Mouse (Mus musculus) lung, postnatal 36 days (tissue): ENCODE data around the gene Bach2.

Source experiments
- DNase-seq: peaks from one replicate; pipeline ENCODE4 v3.0.0; 2022; ENCODE audit warnings: mixed read lengths

The Bach2 gene

DNA sequence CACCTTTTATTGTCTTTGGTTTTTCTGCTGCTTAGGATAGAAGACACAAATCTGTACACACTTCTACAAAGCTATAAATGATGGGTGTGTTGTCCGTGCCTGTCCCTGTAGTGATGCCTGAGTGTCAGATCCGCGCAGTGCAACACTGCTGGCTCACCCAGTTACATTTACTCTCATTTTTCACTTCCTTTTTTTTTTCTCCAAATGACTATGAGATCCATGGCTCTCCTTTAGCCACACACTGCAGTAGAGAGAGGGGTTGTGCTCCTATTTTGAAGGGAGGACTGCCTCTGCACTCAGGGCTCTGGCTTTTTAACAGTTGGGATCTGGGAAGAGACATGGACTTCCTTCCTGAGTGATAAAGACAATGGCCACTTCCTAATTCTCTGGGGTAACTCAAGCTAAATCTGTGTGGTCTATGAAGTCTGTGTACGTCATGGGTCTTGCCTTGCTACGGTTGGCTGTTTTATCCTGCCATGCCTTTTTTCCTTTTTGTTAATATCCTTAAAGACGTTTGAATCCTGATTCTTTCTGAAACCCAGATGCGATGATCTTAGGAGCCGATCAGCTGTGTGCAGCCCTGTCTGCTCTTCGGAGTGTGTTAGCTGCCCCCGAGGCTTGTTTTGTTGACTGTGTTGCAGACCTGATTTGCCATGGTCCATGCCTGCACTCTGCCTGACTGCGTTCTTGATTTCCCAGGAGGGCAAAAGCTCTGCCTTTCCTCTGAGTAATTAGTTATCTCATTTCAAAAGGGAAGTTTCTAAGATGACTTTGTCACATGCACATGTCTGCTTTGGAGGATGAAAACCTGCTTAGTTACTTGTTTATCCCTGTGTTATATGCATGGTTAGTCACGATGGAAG, 120.2 kb downstream of the Bach2 start:
- peak; percentile 42 for DNase-seq

GRCm38 (mm10) chr4:32359634-32360033, 121.0 kb downstream of the Bach2 start:
- DNase-seq, result no peak

DNA sequence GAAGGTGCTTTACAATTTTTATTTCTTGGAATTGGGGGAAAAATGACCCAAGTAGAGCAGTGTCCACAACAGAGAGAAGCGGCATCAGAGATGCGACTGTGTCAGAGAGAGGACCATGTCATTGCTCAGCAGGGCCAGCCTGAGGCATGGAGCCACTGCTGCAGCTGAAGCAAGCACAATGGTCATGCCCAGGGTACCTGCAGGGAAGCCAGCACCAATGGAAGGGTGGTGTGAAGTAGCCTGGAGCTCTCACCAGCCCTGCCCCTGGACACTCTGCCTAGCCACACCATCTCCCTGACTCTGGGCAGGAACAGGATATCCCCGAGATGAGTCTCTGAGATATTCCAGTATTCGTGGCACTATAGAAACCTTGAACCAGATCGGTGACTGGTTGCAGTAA, 121.9 kb downstream of the Bach2 start:
- no peak for DNase-seq

GRCm38 (mm10) chr4:32363488-32363984, 124.9 kb downstream of the Bach2 start:
- DNase-seq, result peak; percentile 79

DNA sequence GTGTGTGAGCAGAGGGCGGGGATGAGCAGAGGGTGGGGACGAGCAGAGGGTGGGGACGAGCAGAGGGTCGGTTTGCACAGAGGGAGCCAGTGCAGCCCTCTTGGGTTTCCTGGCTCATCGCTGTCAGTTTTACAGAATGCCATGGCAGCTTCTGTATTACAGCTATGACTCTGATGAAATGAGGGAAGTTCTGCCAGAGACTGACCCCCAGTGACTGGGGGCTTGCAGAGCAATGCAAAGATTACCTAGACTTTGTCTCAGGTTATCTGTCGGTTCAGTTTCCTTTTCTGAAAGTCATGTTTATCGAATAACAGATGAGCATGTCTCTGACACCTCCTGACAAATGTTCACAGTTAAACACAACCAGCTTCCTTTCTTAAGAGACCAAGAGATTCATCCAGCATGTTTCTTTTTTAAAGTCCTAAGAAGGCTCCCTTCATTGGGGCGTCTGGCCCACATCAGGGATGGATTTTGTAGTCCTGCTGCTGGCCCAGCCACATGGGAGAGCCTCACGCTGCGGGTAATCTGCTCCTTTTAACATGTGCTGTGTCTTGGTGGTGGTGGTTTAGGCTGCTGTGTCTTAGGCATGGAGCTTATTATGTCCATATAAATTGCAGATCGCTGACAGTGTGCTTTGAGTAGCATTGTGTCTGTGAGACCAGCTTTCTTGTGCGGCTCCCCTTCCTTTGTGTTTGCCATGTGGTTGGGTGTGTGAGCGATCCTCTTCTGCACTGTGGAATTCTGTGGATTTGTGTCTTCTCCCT, 126.7 kb downstream of the Bach2 start:
- no peak for DNase-seq

DNA sequence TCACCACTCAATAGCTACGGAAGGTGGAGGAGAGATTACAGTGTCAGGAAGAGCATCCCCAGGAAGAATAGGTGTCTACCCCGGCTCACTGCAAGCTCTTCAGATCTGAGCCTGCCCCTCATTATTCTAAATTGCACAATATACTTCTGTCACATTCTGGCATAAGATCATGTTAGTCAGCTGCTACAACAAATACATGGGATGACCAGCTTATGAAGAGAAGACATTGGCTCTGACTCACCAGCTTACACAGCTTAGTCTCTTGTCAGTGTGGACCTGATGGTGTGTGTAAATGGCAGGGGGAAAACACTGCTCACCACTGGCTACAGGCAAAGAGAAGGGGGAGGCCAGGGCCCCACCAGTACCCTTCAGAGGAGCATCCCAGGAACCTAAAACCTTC, 127.6 kb downstream of the Bach2 start:
- DNase-seq, result no peak

- DNase-seq, result no peak
Observed at GRCm38 (mm10) chr4:32368345-32368744, 129.7 kb downstream of the Bach2 start.

GRCm38 (mm10) chr4:32373085-32373484, 134.5 kb downstream of the Bach2 start:
- DNase-seq, result no peak

GRCm38 (mm10) chr4:32373527-32373926, 134.9 kb downstream of the Bach2 start:
- no peak for DNase-seq

- no peak for DNase-seq
Observed at GRCm38 (mm10) chr4:32374751-32375582, 136.4 kb downstream of the Bach2 start.

DNA sequence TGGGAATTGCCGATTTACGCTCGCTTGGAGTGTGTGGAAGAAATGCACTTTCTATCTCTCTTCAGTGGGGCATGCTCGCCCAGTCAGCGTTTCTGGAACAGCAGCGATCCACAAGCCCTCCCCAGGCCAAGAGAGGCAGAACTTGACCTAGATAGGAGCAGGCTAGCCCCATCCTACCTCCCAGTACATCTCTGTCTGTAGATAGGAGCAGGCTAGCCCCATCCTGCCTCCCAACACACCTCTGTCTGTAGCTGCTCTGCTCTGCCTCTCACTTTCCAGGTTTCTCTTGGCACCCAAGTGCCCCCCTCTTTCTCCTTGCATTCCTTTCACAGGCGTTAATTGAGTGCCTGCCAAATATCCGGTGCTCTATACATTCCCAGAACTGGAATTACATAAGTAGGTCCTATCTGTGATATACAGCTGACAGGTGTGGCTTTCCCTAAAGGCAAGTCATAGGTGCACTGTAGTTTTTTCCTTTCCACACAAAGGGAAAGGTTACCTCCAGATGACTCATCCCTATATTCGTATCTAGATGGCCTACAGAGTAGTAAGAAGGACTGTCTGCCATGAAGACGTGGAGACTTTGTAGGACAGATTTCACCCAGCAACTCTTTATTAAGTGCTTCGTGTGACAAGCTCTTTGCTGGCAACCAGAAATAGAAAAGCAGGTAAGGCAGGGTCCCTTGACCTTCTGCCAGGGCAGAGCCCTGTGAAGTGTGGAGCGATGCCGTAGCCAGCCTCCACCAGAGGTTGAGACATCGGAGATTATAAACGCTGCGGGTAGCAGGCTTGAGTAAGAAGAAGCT, 137.3 kb downstream of the Bach2 start:
- no peak for DNase-seq

DNA sequence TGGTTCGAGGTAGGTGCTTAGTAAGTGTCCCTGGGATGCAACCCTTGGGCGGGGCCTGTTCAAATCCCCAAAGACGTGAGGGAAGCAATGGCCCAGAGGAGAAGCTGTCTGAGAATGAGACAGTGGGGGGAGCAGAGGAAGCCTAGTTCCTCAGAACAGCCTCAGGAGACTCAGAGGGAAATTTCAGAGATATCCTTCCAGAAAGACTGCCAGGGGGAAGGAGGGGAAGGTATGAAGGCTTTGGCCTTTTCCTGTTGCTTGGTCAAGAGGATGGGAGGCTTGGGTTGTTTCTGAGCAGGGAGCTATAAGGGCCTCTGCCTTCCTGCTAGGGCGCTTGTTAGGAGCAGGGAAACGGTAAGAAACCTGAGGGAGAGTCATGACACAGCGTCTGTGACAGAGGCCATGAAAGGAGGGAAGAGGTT, 137.9 kb downstream of the Bach2 start:
- DNase-seq, result no peak

DNA sequence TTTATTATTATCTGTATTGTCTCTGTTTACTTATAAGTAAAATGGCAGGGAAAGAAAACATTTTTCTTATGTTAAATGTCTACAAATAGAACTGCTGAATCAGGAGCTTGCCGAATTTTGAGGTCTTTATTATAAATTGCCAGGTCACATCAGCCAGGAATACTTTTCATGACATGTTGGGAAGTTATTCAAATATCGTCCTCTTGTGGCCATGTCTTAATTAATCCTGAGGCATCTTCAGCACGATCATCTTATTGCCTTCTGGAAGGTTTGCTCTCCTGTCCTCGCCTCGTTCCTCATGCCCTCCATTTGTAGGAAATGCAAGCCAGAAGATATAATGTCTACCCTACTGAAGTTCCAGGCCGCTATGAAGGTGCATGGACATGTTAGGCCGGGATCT, 140.5 kb downstream of the Bach2 start:
- DNase-seq, result no peak

DNA sequence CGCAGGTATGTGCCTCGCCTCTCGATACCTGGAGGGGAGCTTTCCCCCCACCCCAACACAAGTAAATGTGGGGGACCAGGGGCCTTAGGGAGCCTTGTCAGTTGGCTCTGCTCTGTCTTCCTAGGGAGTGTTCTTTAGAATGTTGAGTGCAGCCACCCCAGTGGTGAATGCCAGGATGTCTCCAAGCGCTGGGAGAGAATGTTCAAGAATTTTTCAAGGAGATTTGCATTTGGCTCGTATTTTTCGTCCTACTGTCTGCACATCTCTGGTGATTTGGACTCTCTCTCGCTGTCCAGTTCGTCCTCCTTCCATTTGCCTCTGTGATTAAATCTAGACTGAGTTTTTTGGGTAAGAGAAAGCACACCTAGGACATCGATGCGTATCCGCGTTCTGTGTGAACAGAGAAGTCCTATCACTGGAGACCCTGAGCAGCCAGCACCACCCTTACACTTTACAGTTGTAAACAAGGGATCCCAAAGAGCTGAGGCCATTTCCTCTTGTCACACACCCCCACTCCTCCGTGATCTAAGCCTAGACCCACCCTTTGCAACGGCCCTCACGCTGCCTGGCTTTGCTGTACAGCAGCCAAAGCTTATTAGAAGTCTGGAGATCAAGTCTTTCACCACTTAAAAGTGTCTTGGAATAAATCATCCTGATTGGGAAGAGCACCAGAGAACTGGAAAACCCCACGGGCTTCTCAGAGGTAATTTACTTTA, 143.2 kb downstream of the Bach2 start:
- peak; percentile 76 for DNase-seq

DNA sequence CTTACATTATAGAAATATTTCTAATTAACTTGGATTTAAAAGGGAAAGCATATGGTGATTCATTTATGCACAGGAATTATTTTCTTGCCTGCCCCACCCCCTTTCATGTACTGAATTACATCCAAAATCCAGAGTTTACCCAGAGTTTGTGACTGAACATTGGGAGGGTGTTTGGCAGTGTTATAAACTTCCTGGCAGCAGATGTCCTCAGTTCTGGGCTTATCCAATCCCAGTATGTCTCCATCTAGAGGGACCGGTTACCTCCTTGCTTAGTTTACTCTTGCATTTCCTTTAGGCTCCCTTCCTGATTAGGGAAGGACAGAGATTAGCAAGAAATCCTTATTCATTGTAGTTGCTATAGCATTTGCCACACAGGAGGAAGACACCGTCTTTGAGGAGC, 146.5 kb downstream of the Bach2 start:
- peak; percentile 73 for DNase-seq

GRCm38 (mm10) chr4:32385623-32386022, 147.0 kb downstream of the Bach2 start:
- no peak for DNase-seq

DNA sequence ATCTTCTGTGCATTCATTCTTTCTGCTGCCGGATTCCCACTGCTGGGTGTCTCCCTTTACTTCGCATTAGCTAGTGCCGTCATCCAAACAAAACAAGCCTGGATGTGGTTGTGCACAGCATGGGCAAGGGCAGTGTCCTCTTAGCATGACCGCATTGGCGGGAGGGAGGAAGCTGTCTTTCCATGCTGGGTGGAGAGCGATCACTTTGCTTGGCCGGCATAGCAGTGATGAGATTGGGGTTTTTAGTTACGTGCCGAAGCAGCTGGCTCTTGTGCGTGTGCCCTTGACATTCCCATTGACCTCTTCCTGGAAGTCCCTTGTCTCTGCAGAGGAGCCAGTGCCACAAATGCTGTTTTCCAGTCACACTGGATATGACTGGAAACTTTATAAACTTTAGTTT, 147.7 kb downstream of the Bach2 start:
- DNase-seq, result peak; percentile 57

DNA sequence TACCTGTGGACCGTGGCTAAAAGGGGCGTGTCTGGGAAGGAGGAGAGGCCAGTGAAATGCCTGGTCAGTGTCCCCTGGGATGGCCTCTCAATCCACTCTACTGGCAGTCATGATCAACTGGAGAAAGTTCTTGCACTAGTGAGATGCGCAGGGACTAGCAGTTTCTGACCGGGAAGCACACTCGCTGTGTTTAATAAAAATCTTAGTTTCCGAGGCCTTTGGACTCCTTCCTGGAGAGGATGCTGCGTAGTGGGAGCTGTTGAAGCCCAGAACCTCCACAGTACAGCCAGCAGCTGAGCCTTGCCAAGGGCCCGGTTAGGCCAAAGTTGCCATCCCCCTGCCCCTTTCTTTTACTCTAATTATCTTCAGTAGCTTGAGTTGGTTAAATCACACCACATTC, 148.3 kb downstream of the Bach2 start:
- no peak for DNase-seq

GRCm38 (mm10) chr4:32387479-32388240, 149.1 kb downstream of the Bach2 start:
- DNase-seq, result peak; percentile 94

GRCm38 (mm10) chr4:32388564-32388963, 150.0 kb downstream of the Bach2 start:
- DNase-seq, result no peak
